Comparison of ENCODE assay signal across 7 mouse cellular contexts in the genomic region with DNA sequence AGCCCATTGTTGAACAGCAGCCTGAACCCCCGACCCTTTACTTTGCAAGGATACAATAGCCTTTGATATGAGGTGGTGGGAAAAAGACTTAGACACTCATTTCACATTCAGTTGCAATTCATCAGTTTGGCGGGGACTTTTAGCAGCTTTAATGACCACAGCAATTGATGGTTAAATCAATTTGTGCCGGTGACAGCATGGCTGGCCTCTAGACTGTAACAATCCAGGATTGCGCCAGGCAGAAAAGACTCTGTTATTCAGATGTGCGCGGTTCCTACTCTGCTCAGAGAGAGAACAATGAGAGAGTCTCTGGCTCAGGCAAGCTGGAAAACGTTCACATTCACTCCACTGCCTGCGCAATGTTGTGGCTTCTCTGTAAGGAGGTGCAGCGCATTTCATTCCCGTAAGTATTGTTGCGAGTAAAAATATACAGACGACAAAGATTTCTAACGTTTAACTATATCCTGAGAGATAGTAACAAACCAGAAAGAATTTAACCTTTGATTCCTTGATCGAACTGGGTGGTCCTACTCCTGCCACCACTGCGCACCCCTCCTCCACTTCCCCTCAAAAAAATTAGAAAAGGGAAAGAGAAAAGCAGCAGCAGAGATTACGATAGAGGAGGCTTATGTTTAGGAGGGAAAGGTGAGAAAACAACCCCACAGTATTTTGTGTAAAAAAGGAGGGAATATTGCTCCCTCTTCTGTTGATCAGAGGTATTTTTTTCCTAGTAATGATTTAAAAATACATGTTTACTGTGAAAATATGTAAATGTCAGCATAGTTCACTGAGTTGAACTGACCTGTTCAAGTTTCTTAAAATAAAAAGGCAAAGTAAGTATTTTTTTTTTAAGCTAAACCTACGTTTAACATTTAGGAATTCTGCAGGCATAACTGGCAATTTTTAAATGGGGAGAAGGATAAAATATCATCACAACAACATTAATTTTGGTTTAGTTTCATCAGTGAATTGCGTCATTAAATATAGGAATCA.
A peak's percentile ranks its signal among the peaks of the same experiment; 100 is the strongest.
DNase-seq lines count a peak whose midpoint lies in the region; ATAC-seq and TF ChIP-seq lines count a peak whose summit lies in the region.

No protein-coding gene starts in this region.

- no peak for TF ChIP-seq POLR2A in heart, adult 2 months (IDR thresholded peaks at IDR 0.05; ENCODE audit: insufficient read depth, low read depth, low read length)

- peak overlapping the region; percentile 51 for H3K4me2 ChIP-seq in kidney, postnatal 0 days (ENCODE audit: low read length)
- peak overlapping the region; percentile 34 for H3K4me2 ChIP-seq in liver, embryonic 12.5 days
- peak overlapping the region; percentile 54 for H3K4me2 ChIP-seq in neural tube, embryonic 13.5 days

- peak overlapping the region; percentile 27; the same call in 1 of the 2 replicates for H3K4me3 ChIP-seq in heart, adult 2 months
- peak overlapping the region; percentile 25; the same call in 1 of the 2 replicates for H3K4me3 ChIP-seq in kidney, postnatal 0 days (replicated peaks; ENCODE audit: low read depth, low read length)
- H3K4me3 ChIP-seq in liver, embryonic 12.5 days, result no peak overlapping the region
- H3K4me3 ChIP-seq in neural tube, embryonic 13.5 days, result peak overlapping the region; percentile 38

- H3K9me3 ChIP-seq in kidney, postnatal 0 days (replicated peaks; ENCODE audit: low read length), result no peaks in the 10 kb centered on the region
- no peaks in the 10 kb centered on the region for H3K9me3 ChIP-seq in liver, embryonic 12.5 days (replicated peaks)
- H3K9me3 ChIP-seq in neural tube, embryonic 13.5 days, result no peaks in the 10 kb centered on the region

- intact Hi-C loops in heart, adult 2 months (cut with DNase I), result loop anchor here (2.0 kb wide), 3 partner anchors 1417 to 1539 kb away; no protein-coding TSS in a partner anchor

- H3K36me3 ChIP-seq in heart, adult 2 months (ENCODE audit: control insufficient read depth, insufficient read depth, low read length), result no peaks in the 10 kb centered on the region
- H3K36me3 ChIP-seq in kidney, postnatal 0 days (ENCODE audit: insufficient read depth, low read length), result no peaks in the 10 kb centered on the region
- no peaks in the 10 kb centered on the region for H3K36me3 ChIP-seq in liver, embryonic 12.5 days
- H3K36me3 ChIP-seq in neural tube, embryonic 13.5 days, result no peaks in the 10 kb centered on the region

- peaks cover 2% of the 10 kb centered on the region; the same call in 1 of the 2 replicates for H3K4me1 ChIP-seq in heart, adult 2 months (ENCODE audit: control insufficient read depth, insufficient read depth, low read length)
- no peaks in the 10 kb centered on the region for H3K4me1 ChIP-seq in kidney, postnatal 0 days (replicated peaks; ENCODE audit: insufficient read depth, low read length)
- H3K4me1 ChIP-seq in liver, embryonic 12.5 days, result no peaks in the 10 kb centered on the region
- H3K4me1 ChIP-seq in neural tube, embryonic 13.5 days (replicated peaks), result peaks cover 21% of the 10 kb centered on the region

- no peak overlapping the region for H3K27ac ChIP-seq in heart, adult 2 months
- no peak overlapping the region for H3K27ac ChIP-seq in kidney, postnatal 0 days
- H3K27ac ChIP-seq in liver, embryonic 12.5 days, result no peak overlapping the region
- peak overlapping the region; percentile 92 for H3K27ac ChIP-seq in neural tube, embryonic 13.5 days (replicated peaks)

- H3K79me2 ChIP-seq in heart, adult 2 months (replicated peaks; ENCODE audit: control insufficient read depth, insufficient read depth, low read length), result no peaks in the 10 kb centered on the region

- 0 out of 2 replicates have a peak, but pooled peaks have one; percentile 46 for ATAC-seq in kidney, postnatal 0 days (replicated peaks; ENCODE audit: low FRiP score, low read depth)
- no peak for ATAC-seq in liver, embryonic 12.5 days
- ATAC-seq in neural tube, embryonic 13.5 days (ENCODE audit: low read depth), result peak; percentile 96

- WGBS in heart, adult 2 months, result 20% methylated on average over 18 of the region's 18 CpGs
- 14% methylated on average over 18 of the region's 18 CpGs for WGBS in kidney, postnatal 0 days
- WGBS in liver, embryonic 12.5 days (ENCODE audit: insufficient replicate concordance), result 26% methylated on average over 18 of the region's 18 CpGs
- 4% methylated on average over 18 of the region's 18 CpGs for WGBS in neural tube, embryonic 13.5 days

- peak; percentile 13 for DNase-seq in adrenal gland, postnatal 10 days
- DNase-seq in embryo, embryonic 10.5 days (ENCODE audit: low spot score), result peak; percentile 92
- peak; percentile 4 to 16 for DNase-seq in heart, adult 2 months
- peak; percentile 89 for DNase-seq in kidney, postnatal 0 days (ENCODE audit: low spot score)
- DNase-seq in thymus, postnatal 4 days, result no peak

- peak overlapping the region; percentile 44 for H3K9ac ChIP-seq in heart, adult 2 months (ENCODE audit: low read depth, low read length)
- H3K9ac ChIP-seq in kidney, postnatal 0 days (ENCODE audit: low read depth, low read length), result 0 out of 2 replicates have a peak overlapping the region, but pooled peaks have one; percentile 32
- no peak overlapping the region for H3K9ac ChIP-seq in liver, embryonic 12.5 days
- H3K9ac ChIP-seq in neural tube, embryonic 13.5 days, result peak overlapping the region; percentile 68

- TF ChIP-seq CTCF in heart, adult 2 months (IDR thresholded peaks at IDR 0.05), result peak; percentile 74
- peak; percentile 70 for TF ChIP-seq CTCF in kidney, postnatal 0 days (IDR thresholded peaks at IDR 0.05; ENCODE audit: low read depth)

- no peak for TF ChIP-seq EP300 in heart, adult 2 months (IDR thresholded peaks at IDR 0.05; ENCODE audit: insufficient read depth, low read depth, low read length)

- no peaks in the 10 kb centered on the region for H3K27me3 ChIP-seq in heart, adult 2 months (ENCODE audit: control insufficient read depth, insufficient read depth, low read length)
- H3K27me3 ChIP-seq in kidney, postnatal 0 days (ENCODE audit: insufficient read depth, low read length), result no peaks in the 10 kb centered on the region
- no peaks in the 10 kb centered on the region for H3K27me3 ChIP-seq in liver, embryonic 12.5 days (replicated peaks)
- H3K27me3 ChIP-seq in neural tube, embryonic 13.5 days, result no peaks in the 10 kb centered on the region
